Mouse (Mus musculus): ENCODE data around the gene Bmp2. TPM values are rescaled to one million over a fixed set of nuclear protein-coding genes. Genes with fewer than 3 reads are reported as not detected.

Gene Bmp2
- polyA plus RNA-seq (2012; rRNA removed): 18.9 and 29.0 TPM in 2 replicates

DNA sequence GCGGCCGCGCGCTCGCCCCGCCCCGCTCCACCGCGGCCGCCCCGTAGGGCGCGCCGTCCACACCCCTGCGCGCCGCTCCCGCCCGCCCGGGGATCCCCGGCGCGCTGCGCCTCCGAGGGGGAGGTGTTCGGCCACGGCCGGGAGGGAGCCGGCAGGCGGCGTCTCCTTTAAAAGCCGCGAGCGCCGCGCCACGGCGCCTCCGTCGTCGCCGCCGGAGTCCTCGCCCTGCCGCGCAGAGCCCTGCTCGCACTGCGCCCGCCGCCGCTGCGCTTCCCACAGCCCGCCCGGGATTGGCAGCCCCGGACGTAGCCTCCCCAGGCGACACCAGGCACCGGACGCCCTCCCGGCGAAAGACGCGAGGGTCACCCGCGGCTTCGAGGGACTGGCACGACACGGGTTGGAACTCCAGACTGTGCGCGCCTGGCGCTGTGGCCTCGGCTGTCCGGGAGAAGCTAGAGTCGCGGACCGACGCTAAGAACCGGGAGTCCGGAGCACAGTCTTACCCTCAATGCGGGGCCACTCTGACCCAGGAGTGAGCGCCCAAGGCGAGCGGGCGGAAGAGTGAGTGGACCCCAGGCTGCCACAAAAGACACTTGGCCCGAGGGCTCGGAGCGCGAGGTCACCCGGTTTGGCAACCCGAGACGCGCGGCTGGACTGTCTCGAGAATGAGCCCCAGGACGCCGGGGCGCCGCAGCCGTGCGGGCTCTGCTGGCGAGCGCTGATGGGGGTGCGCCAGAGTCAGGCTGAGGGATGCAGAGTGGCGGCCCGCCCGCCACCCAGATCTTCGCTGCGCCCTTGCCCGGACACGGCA is at the start of gene Bmp2:
TSS of gene Bmp2 (plus strand) at position 129 of the 811 bp plus-strand sequence.

Data from ovary, adult 2 months (tissue).